Mouse (Mus musculus) MEL (cell line): ENCODE results near the gene Slc5a10.

Source experiments
- CHD2 ChIP-seq: IDR thresholded peaks from 2 replicates; pipeline ENCODE4 v1.6.1; 2011; ENCODE audit warnings: low read length, improper control_type of control experiment
- CTCF ChIP-seq, 3 experiments: IDR thresholded peaks in 2 of 3; conservative IDR thresholded peaks in 1 of 3; 2 replicates each; pipeline ENCODE4 v1.5.1; 2011 to 2012; ENCODE audit warnings: low read length in 3 of 3, low read depth in 2 of 3, mild to moderate bottlenecking in 2 of 3, improper control_type of control experiment in 1 of 3, inconsistent platforms in 1 of 3, mixed read lengths in 1 of 3, moderate library complexity in 1 of 3; ENCODE audit not compliant: control insufficient read depth in 1 of 3, insufficient read depth in 1 of 3, poor library complexity in 1 of 3, severe bottlenecking in 1 of 3
- EP300 ChIP-seq, 2 experiments: IDR thresholded peaks; 2 replicates each; pipeline ENCODE4 v1.6.1; 2011; ENCODE audit warnings: improper control_type of control experiment in 2 of 2, low read length in 2 of 2, low read depth in 1 of 2, mild to moderate bottlenecking in 1 of 2
- GATA1 ChIP-seq: IDR thresholded peaks from 2 replicates; pipeline ENCODE4 v1.6.1; 2011; ENCODE audit warnings: low read depth, low read length, improper control_type of control experiment
- HCFC1 ChIP-seq: IDR thresholded peaks from 2 replicates; pipeline ENCODE4 v1.6.1; 2012; ENCODE audit warnings: low read depth, mild to moderate bottlenecking, inconsistent platforms, low read length, improper control_type of control experiment, moderate library complexity
- MEF2A ChIP-seq: IDR thresholded peaks from 2 replicates; pipeline ENCODE4 v1.6.1; 2014; ENCODE audit warnings: low read depth, mild to moderate bottlenecking, inconsistent platforms, low read length, improper control_type of control experiment; ENCODE audit not compliant: poor library complexity, insufficient replicate concordance, severe bottlenecking; ENCODE audit errors: extremely low read depth
- POLR2A ChIP-seq, 2 experiments: IDR thresholded peaks; 2 replicates each; pipeline ENCODE4 v1.6.1; 2011 to 2012; ENCODE audit warnings: low read length in 2 of 2, mild to moderate bottlenecking in 2 of 2, control low read depth in 1 of 2, improper control_type of control experiment in 1 of 2, low read depth in 1 of 2, moderate library complexity in 1 of 2; ENCODE audit not compliant: control insufficient read depth in 1 of 2, insufficient read depth in 1 of 2, poor library complexity in 1 of 2
- SIN3A ChIP-seq: IDR thresholded peaks from 2 replicates; pipeline ENCODE4 v1.6.1; 2012; ENCODE audit warnings: low read length, improper control_type of control experiment, inconsistent platforms
- TCF12 ChIP-seq: IDR thresholded peaks from 2 replicates; pipeline ENCODE4 v1.6.1; 2014; ENCODE audit warnings: low read depth, mild to moderate bottlenecking, inconsistent platforms, low read length, improper control_type of control experiment, moderate library complexity
- USF1 ChIP-seq: IDR thresholded peaks from 2 replicates; pipeline ENCODE4 v1.6.1; 2014; ENCODE audit warnings: low read depth, mild to moderate bottlenecking, inconsistent platforms, low read length, improper control_type of control experiment, moderate library complexity

DNA sequence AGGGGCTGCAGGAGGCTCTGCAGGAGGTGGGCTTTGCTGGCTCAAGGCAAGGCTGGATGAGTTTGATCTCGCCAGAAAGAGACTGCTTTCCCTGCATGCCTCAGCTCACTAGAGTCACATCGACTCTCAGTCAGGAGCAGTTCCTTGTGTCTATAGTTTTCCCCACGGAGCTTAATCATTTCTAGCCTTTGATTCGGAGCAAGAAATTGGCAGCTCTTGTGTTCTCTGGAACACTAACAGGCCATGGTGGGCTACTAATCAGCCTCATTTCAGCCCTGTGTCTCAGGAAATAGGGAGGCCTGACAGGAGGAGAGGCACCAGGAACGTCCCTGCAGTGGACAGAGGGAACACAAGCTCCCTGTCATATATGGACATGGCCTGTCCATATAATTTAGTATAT lies 2.6 kb downstream of the Slc5a10 start:
- TF ChIP-seq GATA1 (no peak), CTCF (IDR thresholded peaks at IDR 0.05 in 2 of 3, conservative IDR thresholded peaks at IDR 0.05 in 1 of 3; ENCODE audit: control insufficient read depth in 1 of 3, insufficient read depth in 1 of 3, low read depth in 2 of 3, low read length in 3 of 3, poor library complexity in 1 of 3, severe bottlenecking in 1 of 3) (no peak), USF1 (no peak), EP300 (IDR thresholded peaks at IDR 0.05; ENCODE audit: low read depth in 1 of 2, low read length in 2 of 2) (no peak), MEF2A (no peak), TCF12 (no peak), SIN3A (no peak), HCFC1 (no peak), POLR2A (IDR thresholded peaks at IDR 0.05; ENCODE audit: control insufficient read depth in 1 of 2, insufficient read depth in 1 of 2, low read depth in 1 of 2, low read length in 2 of 2, poor library complexity in 1 of 2) (no peak), CHD2 (no peak)
